Mouse (Mus musculus): Measurements from ENCODE around the gene Phgr1. TPM values are rescaled to one million over a fixed set of nuclear protein-coding genes. Genes with fewer than 3 reads are reported as not detected.

Phgr1 gene
- polyA plus RNA-seq, 2 experiments = not detected

DNA sequence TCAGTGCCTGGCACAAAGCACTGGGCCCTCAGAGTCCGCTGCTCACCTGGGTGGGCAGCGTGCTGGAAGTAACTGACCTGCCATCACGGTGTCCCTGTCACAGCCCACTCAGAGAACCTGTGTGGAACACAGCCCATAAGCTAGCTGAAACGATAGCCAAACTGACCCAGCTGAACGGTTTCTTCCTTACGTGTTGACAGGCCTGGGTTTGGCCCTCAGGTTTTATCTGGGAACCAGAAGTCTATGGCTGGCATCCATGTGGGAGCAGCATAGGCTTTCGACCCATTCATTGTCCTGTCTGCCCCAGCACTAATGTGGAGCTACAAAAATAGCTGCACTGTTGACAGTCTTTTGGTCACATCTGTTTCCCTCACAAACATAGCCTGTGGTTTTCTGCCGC lies 22.1 kb upstream of the Phgr1 start:
- H3K4me2 ChIP-seq (ENCODE audit: low read depth) = no peak overlapping the region
- H3K27ac ChIP-seq = no peak overlapping the region
- no peak overlapping the region for H3K4me3 ChIP-seq (ENCODE audit: insufficient read depth in 1 of 2, low read depth in 2 of 2, low read length in 2 of 2)
- TF ChIP-seq CTCF (IDR thresholded peaks at IDR 0.05; ENCODE audit: low read depth) (no peak), EP300 (IDR thresholded peaks at IDR 0.05; ENCODE audit: low read depth) (no peak)
- no peaks in the 10 kb centered on the region for H3K9me3 ChIP-seq (ENCODE audit: control insufficient read depth, low read length)
- no peak overlapping the region for H3K9ac ChIP-seq (replicated peaks)
- no peak for ATAC-seq (ENCODE audit: insufficient read depth)
- no peaks in the 10 kb centered on the region for H3K36me3 ChIP-seq (replicated peaks; ENCODE audit: control insufficient read depth, insufficient read depth, low read depth)
- H3K4me1 ChIP-seq (replicated peaks; ENCODE audit: control insufficient read depth in 2 of 2, insufficient read depth in 2 of 2, low read length in 1 of 2) = peaks cover 21 to 32% of the 10 kb centered on the region in 2 experiments
- 62% methylated on average over 8 of the region's 8 CpGs for WGBS (ENCODE audit: insufficient replicate concordance)
- no peaks in the 10 kb centered on the region for H3K27me3 ChIP-seq (ENCODE audit: control insufficient read depth, insufficient read depth, low read length)
- no peak for DNase-seq (ENCODE audit: low read depth in 3 of 3, low spot score in 3 of 3)

DNA sequence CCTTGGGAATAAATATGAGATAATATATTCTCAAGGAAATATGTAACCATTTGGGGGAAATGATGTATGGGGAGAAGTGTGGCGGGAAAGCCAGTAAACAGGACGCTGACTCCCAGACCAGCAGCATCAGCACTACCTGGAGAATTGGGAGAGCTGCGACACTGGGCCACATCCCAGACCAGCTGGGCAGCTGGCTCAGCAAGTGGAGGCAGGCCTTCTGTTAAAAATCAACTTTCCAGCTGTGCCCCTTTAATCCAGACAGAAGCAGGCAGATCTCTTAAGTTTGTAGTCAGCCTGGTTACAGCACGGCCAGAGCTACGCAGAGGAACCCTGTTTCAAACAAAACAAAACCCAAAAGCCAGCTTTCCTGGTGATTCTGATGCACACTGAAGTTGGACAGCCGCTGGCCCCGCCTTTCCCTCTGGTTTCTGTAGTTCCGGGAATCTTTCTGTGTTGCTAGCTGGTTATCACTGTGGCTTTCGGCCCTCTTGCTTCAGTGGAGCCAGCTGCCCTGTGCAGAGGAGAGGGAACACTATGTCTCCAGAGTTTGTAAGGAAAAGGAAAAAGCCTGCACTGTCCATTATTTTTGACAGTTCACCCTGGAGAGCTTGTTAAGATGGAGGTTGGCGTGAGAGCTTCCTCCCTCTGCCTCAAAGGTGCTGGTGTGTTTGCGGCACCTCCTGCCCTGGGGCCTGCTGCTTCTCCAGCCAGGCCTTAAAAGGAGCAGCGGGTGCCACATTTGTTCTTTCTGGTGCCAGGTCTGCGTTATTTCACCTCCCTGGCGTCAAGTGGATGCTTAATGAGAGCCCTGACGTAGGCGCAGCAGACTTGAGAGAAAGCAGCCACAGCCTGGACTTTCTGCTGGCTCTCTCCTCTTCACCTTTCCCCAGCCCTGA lies 20.4 kb upstream of the Phgr1 start:
- Histone ChIP-seq H3K9me3 (ENCODE audit: control insufficient read depth, low read length) (no peaks in the 10 kb centered on the region), H3K9ac (replicated peaks) (peak overlapping the region; percentile 2), H3K4me2 (ENCODE audit: low read depth) (peak overlapping the region; percentile 31), H3K4me3 (ENCODE audit: insufficient read depth in 1 of 2, low read depth in 2 of 2, low read length in 2 of 2) (no peak overlapping the region), H3K27ac (peak overlapping the region; percentile 60), H3K4me1 (replicated peaks; ENCODE audit: control insufficient read depth in 2 of 2, insufficient read depth in 2 of 2, low read length in 1 of 2) (peaks cover 16 to 29% of the 10 kb centered on the region in 2 experiments), H3K27me3 (ENCODE audit: control insufficient read depth, insufficient read depth, low read length) (no peaks in the 10 kb centered on the region), H3K36me3 (replicated peaks; ENCODE audit: control insufficient read depth, insufficient read depth, low read depth) (no peaks in the 10 kb centered on the region)
- 56% methylated on average over 16 of the region's 16 CpGs for WGBS (ENCODE audit: insufficient replicate concordance)
- DNase-seq (ENCODE audit: low read depth in 3 of 3, low spot score in 3 of 3) (peak in 1 of 3 experiments; percentile 45), ATAC-seq (ENCODE audit: insufficient read depth) (peak; percentile 60)
- no peak for TF ChIP-seq EP300 (IDR thresholded peaks at IDR 0.05; ENCODE audit: low read depth)
- no peak for TF ChIP-seq CTCF (IDR thresholded peaks at IDR 0.05; ENCODE audit: low read depth)

DNA sequence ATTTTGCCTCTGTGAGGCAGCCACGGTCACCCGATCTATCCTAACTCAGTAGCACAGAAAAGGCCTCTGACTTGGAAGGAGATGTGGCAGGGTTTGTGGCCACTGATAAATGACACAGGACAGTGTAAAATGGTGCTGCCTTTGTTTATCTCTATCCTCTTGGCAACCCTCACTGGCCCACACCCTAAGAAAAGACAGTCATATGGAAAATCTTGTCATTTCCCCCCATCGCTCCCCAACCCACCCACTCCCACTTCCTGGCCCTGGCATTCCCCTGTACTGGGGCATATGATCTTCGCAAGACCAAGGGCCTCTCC lies 19.8 kb upstream of the Phgr1 start:
- no peak overlapping the region; the same call in 1 of the 2 replicates for H3K9ac ChIP-seq (replicated peaks)

DNA sequence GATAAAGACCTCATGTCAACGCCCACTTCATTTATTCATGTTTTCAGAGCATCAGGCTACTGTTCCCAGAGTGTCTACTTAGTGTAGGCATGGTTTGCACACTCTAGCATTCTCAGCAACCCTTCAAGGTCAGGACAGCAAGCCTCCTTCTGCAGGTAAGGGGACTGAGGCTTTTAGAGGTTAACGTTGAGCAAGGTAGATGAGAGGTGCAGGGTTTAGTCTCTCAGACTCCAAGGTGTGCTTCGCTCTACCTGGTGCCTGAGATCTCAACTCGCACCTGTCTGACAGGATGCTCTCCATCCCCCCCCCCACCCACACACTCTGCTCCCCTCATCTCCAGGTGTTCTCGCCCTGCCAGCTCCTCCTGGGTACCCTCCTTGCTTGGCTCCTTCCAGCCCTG lies 18.4 kb upstream of the Phgr1 start:
- Histone ChIP-seq H3K4me2 (ENCODE audit: low read depth) (no peak overlapping the region), H3K27ac (no peak overlapping the region), H3K4me3 (ENCODE audit: insufficient read depth in 1 of 2, low read depth in 2 of 2, low read length in 2 of 2) (no peak overlapping the region), H3K9me3 (ENCODE audit: control insufficient read depth, low read length) (no peaks in the 10 kb centered on the region), H3K27me3 (ENCODE audit: control insufficient read depth, insufficient read depth, low read length) (no peaks in the 10 kb centered on the region), H3K36me3 (replicated peaks; ENCODE audit: control insufficient read depth, insufficient read depth, low read depth) (no peaks in the 10 kb centered on the region), H3K4me1 (replicated peaks; ENCODE audit: control insufficient read depth in 2 of 2, insufficient read depth in 2 of 2, low read length in 1 of 2) (peaks cover 16 to 18% of the 10 kb centered on the region in 2 experiments), H3K9ac (replicated peaks) (no peak overlapping the region)
- 74% methylated on average over 5 of the region's 5 CpGs for WGBS (ENCODE audit: insufficient replicate concordance)
- no peak for ATAC-seq (ENCODE audit: insufficient read depth)
- TF ChIP-seq EP300 (IDR thresholded peaks at IDR 0.05; ENCODE audit: low read depth) (no peak), CTCF (IDR thresholded peaks at IDR 0.05; ENCODE audit: low read depth) (no peak)
- DNase-seq (ENCODE audit: low read depth in 3 of 3, low spot score in 3 of 3) = no peak

More for the DNA sequence above, 19.8 kb upstream of the Phgr1 start:
- H3K9me3 ChIP-seq (ENCODE audit: control insufficient read depth, low read length) = no peaks in the 10 kb centered on the region
- DNase-seq (ENCODE audit: low read depth in 3 of 3, low spot score in 3 of 3) (peak in 1 of 3 experiments; percentile 42), ATAC-seq (ENCODE audit: insufficient read depth) (peak; percentile 87)
- H3K36me3 ChIP-seq (replicated peaks; ENCODE audit: control insufficient read depth, insufficient read depth, low read depth) = no peaks in the 10 kb centered on the region
- peak overlapping the region; percentile 31 for H3K4me2 ChIP-seq (ENCODE audit: low read depth)
- H3K27me3 ChIP-seq (ENCODE audit: control insufficient read depth, insufficient read depth, low read length) = no peaks in the 10 kb centered on the region
- H3K4me1 ChIP-seq (replicated peaks; ENCODE audit: control insufficient read depth in 2 of 2, insufficient read depth in 2 of 2, low read length in 1 of 2) = peaks cover 16 to 23% of the 10 kb centered on the region in 2 experiments
- no peak overlapping the region for H3K4me3 ChIP-seq (ENCODE audit: insufficient read depth in 1 of 2, low read depth in 2 of 2, low read length in 2 of 2)
- H3K27ac ChIP-seq = peak overlapping the region; percentile 60
- WGBS (ENCODE audit: insufficient replicate concordance) = 27% methylated on average over 4 of the region's 4 CpGs
- 0 out of 2 replicates have a peak, but pooled peaks have one; percentile 20 for TF ChIP-seq EP300 (IDR thresholded peaks at IDR 0.05; ENCODE audit: low read depth)
- TF ChIP-seq CTCF (IDR thresholded peaks at IDR 0.05; ENCODE audit: low read depth) = no peak

DNA sequence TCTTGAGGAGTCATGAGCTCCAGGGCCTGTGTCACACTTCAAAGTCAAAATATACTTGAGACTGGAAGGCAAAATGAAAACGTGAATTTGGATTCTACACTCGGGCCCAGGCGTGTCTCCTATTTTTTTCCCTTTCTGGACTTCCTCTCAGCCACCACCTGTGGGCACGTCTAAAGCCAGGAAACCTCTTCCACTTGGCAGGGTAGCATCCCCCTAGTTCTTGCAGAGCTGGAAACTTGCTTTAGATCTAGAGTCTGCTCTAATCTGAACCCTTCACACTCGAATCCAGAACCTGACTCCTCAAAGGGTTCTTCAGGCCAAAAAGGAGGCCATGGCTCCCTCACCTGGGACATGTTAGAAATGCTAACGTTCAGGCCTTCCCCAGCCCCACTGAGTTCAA lies 17.2 kb upstream of the Phgr1 start:
- no peak overlapping the region for H3K27ac ChIP-seq
- H3K4me3 ChIP-seq (ENCODE audit: insufficient read depth in 1 of 2, low read depth in 2 of 2, low read length in 2 of 2) = no peak overlapping the region
- H3K27me3 ChIP-seq (ENCODE audit: control insufficient read depth, insufficient read depth, low read length) = no peaks in the 10 kb centered on the region
- ATAC-seq (ENCODE audit: insufficient read depth) (no peak), DNase-seq (ENCODE audit: low read depth in 3 of 3, low spot score in 3 of 3) (no peak)
- no peak overlapping the region for H3K9ac ChIP-seq (replicated peaks)
- no peak for TF ChIP-seq EP300 (IDR thresholded peaks at IDR 0.05; ENCODE audit: low read depth)
- no peak for TF ChIP-seq CTCF (IDR thresholded peaks at IDR 0.05; ENCODE audit: low read depth)
- 62% methylated on average over 6 of the region's 6 CpGs for WGBS (ENCODE audit: insufficient replicate concordance)
- no peaks in the 10 kb centered on the region for H3K36me3 ChIP-seq (replicated peaks; ENCODE audit: control insufficient read depth, insufficient read depth, low read depth)
- H3K9me3 ChIP-seq (ENCODE audit: control insufficient read depth, low read length) = no peaks in the 10 kb centered on the region
- no peak overlapping the region for H3K4me2 ChIP-seq (ENCODE audit: low read depth)
- peaks cover 16 to 18% of the 10 kb centered on the region in 2 experiments for H3K4me1 ChIP-seq (replicated peaks; ENCODE audit: control insufficient read depth in 2 of 2, insufficient read depth in 2 of 2, low read length in 1 of 2)
